Mouse (Mus musculus) MEL (cell line): Measurements from ENCODE around the gene Pfn4.

Experiments
- CTCF ChIP-seq, 3 experiments: IDR thresholded peaks in 2 of 3; conservative IDR thresholded peaks in 1 of 3; 2 replicates each; pipeline ENCODE4 v1.5.1; 2011 to 2012; ENCODE audit warnings: low read length in 3 of 3, low read depth in 2 of 3, mild to moderate bottlenecking in 2 of 3, improper control_type of control experiment in 1 of 3, inconsistent platforms in 1 of 3, mixed read lengths in 1 of 3, moderate library complexity in 1 of 3; ENCODE audit not compliant: control insufficient read depth in 1 of 3, insufficient read depth in 1 of 3, poor library complexity in 1 of 3, severe bottlenecking in 1 of 3
- EP300 ChIP-seq, 2 experiments: IDR thresholded peaks; 2 replicates each; pipeline ENCODE4 v1.6.1; 2011; ENCODE audit warnings: improper control_type of control experiment in 2 of 2, low read length in 2 of 2, low read depth in 1 of 2, mild to moderate bottlenecking in 1 of 2
- ETS1 ChIP-seq: IDR thresholded peaks from 2 replicates; pipeline ENCODE4 v1.6.1; 2012; ENCODE audit warnings: low read depth, mild to moderate bottlenecking, inconsistent platforms, low read length, improper control_type of control experiment, moderate library complexity
- POLR2A ChIP-seq, 2 experiments: IDR thresholded peaks; 2 replicates each; pipeline ENCODE4 v1.6.1; 2011 to 2012; ENCODE audit warnings: low read length in 2 of 2, mild to moderate bottlenecking in 2 of 2, control low read depth in 1 of 2, improper control_type of control experiment in 1 of 2, low read depth in 1 of 2, moderate library complexity in 1 of 2; ENCODE audit not compliant: control insufficient read depth in 1 of 2, insufficient read depth in 1 of 2, poor library complexity in 1 of 2
- USF1 ChIP-seq: IDR thresholded peaks from 2 replicates; pipeline ENCODE4 v1.6.1; 2014; ENCODE audit warnings: low read depth, mild to moderate bottlenecking, inconsistent platforms, low read length, improper control_type of control experiment, moderate library complexity
- USF2 ChIP-seq, 2 experiments: IDR thresholded peaks; 2 replicates each; pipeline ENCODE4 v1.6.1; 2011 to 2012; ENCODE audit warnings: improper control_type of control experiment in 2 of 2, low read length in 2 of 2, borderline replicate concordance in 1 of 2, inconsistent platforms in 1 of 2, low read depth in 1 of 2, mild to moderate bottlenecking in 1 of 2; ENCODE audit not compliant: insufficient read depth in 1 of 2
- ZC3H11A ChIP-seq: IDR thresholded peaks from 2 replicates; pipeline ENCODE4 v1.6.1; 2012; ENCODE audit warnings: low read depth, mild to moderate bottlenecking, inconsistent platforms, low read length, improper control_type of control experiment

- TF ChIP-seq POLR2A (IDR thresholded peaks at IDR 0.05; ENCODE audit: control insufficient read depth in 1 of 2, insufficient read depth in 1 of 2, low read depth in 1 of 2, low read length in 2 of 2, poor library complexity in 1 of 2) (no peak), CTCF (IDR thresholded peaks at IDR 0.05 in 2 of 3, conservative IDR thresholded peaks at IDR 0.05 in 1 of 3; ENCODE audit: control insufficient read depth in 1 of 3, insufficient read depth in 1 of 3, low read depth in 2 of 3, low read length in 3 of 3, poor library complexity in 1 of 3, severe bottlenecking in 1 of 3) (no peak), ETS1 (no peak), ZC3H11A (no peak), USF1 (no peak), EP300 (IDR thresholded peaks at IDR 0.05; ENCODE audit: low read depth in 1 of 2, low read length in 2 of 2) (no peak), USF2 (IDR thresholded peaks at IDR 0.05; ENCODE audit: borderline replicate concordance in 1 of 2, insufficient read depth in 1 of 2, low read depth in 1 of 2, low read length in 2 of 2) (no peak)
Measured at GRCm38 (mm10) chr12:4811036-4811435, 42.2 kb downstream of the Pfn4 start.
